Mouse (Mus musculus) urinary bladder, postnatal 36 days (tissue): Measurements from ENCODE around the gene Coa5.

Experiments
- DNase-seq, 2 experiments: peaks; one replicate each; pipeline ENCODE4 v3.0.0; 2022; ENCODE audit warnings: low spot score in 2 of 2, mixed read lengths in 1 of 2

The Coa5 gene

GRCm38 (mm10) chr1:37429366-37430296 is at the start of gene Coa5, which contains the start of gene Unc50:
TSS of gene Coa5 (minus strand) at chr1:37430103.
TSS of gene Unc50 (plus strand) at chr1:37430139.
- peak; percentile 93 to 94 for DNase-seq

DNA sequence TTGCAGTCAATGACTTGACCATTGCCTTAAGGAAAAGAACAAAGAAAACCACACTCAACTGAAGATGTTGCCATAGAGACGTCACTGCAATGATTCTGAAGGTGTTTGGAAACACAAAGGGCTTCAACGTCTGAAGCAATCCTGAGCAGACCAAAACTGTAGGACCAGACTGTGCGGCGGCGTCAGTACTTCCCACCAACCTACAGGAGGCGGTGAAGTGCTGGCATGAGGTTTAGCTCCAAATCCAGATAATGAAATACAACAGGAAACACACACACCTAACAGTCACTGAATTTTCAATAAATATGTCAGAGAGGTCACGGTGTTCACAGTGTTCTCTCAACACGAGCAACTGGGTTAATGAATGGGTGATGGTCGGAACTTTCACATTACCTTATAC is 49.2 kb upstream of the Coa5 start:
- DNase-seq, result no peak

GRCm38 (mm10) chr1:37478416-37478815 is 48.5 kb upstream of the Coa5 start:
- DNase-seq, result no peak

DNA sequence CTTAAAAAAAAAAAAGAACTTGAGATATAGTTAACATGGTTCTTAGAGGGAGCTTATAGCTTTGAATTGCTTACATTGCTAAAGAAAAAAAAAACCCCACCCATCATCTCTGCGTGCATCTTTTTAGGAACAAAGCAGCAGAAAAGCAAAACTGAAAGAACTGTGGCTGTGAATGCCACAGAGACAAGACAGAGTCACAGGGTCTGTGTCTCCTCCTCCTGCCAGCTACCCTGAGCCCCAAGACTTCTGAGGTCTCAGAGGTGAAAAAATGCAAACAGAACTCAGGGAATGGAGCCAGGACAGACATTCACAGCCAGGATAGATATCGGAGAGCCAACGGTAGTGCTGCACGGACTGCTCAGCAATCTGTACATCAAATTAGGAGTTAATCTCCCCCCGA is 48.0 kb upstream of the Coa5 start:
- DNase-seq, result no peak

- DNase-seq, result no peak
Observed at GRCm38 (mm10) chr1:37477250-37477649, 47.3 kb upstream of the Coa5 start.

DNA sequence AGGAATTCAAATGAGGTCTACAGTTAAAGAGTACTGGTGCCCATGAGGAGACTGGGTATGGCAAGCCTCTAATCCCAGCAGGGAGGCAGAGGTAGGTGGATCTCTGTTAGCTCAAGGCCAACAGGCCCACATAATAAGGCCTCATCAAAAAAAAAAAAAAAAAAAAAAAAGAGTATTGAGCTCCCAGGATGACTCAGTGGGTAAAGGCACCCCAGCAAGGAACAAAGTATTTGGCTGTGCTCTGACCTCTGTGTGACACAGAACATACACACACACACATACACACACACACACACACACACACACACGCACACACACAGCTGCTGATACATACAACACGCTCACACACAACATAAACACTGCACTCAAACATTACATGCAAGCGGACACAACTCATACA is 45.4 kb upstream of the Coa5 start:
- no peak for DNase-seq

DNA sequence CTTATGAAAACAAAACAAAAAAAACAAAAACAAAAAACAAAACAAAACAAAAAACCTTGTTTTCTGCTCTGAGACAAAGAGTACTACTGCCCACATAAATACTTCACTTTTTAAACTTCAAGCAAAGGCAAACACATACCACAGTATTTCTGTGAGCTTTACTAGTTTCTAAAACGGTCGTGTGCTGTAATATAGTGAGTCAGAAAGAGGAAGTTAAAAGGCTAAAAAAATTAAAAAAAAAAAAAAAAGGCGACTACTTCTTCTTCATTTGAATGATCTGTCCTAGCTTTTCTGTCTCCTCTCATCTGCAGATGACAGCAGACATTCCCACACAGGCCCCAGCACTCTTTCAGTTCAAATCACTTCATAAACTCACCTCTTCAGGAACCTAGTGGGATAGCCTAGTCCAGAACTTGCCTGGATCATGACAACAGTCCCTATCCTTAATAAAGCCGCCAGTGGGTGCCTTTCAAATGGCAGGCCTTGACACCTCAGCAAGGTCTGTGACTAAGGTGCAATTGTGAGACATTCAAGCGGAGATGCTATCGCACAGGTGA is 44.8 kb upstream of the Coa5 start:
- DNase-seq, result no peak

DNA sequence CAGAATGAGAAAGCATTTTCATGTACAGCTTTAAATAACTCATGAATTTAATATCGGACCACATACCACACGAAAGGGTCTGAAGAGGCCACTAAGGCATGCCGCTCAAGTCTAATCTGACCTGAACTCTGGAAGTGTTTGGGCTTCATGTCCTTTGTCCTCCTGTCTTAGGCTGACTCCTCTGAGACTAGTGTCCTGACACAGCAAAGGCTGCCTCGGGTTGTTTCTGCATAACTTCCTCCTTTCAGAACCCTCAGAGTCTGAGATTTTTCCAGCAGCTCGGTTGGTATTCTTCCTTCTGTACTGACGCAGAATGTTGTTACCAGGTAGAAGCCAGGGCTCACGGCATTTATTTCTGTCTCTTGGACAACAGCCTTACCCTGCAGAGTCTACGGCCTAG is 44.1 kb upstream of the Coa5 start:
- DNase-seq, result no peak

DNA sequence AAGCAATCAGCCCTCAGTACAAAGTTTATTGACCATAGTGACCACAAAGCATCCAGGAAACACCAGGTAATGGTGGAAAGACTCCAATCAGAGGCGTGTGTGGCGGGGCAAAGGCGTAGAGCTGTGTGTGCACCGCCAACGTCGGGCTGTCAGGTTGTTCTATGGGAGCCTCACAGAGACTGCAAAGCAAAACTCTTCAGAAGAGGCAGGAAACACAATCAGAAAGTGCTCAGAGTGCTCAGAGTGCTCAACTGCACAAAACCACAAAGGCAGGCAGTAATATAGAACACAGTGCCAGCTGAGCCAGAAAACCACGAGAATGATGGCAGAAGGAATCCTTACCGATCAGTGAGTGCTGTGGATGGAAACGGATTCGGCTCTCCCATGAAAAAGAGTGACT is 43.3 kb upstream of the Coa5 start:
- DNase-seq, result no peak

GRCm38 (mm10) chr1:37471179-37472148 is 41.6 kb upstream of the Coa5 start:
- DNase-seq, result no peak

- no peak for DNase-seq
Observed at GRCm38 (mm10) chr1:37469007-37469406, 39.1 kb upstream of the Coa5 start.

DNA sequence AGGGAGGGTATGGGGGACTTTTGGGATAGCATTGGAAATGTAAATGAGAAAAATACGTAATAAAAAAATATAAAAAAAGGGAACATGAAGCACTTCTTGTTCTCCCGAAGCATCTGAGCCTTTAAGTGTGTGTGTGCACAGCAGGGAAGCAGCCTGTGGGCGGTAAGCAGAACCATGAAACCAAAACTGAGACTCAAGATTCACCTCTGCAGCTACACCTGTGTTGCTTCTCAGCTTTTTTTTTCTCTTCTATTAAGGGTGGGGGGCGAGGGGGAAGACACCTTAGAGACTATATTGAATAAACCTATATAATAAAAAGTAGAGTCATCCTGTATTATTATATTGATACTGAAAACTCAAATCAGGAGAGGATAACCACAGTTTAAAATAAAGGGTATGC is 37.9 kb upstream of the Coa5 start:
- DNase-seq, result no peak

- DNase-seq, result no peak
Observed at GRCm38 (mm10) chr1:37466322-37466995, 36.6 kb upstream of the Coa5 start.

DNA sequence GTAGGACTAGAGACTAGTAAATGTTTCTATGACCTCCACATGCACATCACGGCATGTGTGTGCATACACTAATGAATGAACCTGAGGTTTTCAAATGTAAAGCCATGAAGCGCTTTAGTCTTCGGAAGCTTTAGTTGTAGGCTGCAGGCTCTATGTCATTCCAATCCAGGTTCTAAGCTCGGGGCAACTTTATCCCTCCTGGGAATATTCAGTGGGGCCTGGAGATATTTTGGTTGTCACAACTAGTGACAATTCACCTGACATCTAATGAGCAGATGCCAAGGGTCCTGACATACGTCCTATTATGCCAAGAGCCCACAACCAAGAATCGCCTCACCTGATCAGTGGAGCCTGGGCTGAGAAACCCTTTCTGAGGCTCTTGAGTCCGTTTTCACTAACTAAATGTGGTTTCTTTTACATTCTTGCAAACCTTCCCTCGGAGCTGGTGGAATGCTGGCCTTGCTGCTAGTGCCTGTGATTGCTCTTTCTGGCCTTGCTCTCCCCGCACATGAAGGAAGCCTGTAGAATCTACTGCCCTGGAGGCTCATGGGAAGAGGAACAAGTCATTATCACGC is 35.1 kb upstream of the Coa5 start:
- no peak for DNase-seq

GRCm38 (mm10) chr1:37457546-37457945 is 27.6 kb upstream of the Coa5 start:
- DNase-seq, result no peak

DNA sequence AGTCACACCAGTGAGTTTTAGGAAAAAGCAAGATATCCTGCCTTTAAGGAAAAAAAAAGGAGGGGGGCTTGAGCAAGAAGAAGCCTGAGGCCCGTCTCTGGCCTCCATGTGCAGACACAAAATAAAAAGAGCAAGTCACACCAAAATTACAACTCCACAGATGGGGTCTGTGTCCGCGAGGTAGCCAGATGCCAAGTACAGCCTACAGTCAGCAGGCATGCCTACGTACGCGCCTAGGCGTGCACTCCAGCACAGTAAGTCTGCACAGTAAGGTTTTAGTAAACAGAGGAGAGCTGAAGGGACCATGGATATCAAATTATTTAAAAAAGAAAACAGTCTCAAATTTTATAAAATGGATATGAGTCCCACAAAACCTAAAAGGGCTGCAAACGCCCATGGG is 21.4 kb upstream of the Coa5 start:
- no peak for DNase-seq

DNA sequence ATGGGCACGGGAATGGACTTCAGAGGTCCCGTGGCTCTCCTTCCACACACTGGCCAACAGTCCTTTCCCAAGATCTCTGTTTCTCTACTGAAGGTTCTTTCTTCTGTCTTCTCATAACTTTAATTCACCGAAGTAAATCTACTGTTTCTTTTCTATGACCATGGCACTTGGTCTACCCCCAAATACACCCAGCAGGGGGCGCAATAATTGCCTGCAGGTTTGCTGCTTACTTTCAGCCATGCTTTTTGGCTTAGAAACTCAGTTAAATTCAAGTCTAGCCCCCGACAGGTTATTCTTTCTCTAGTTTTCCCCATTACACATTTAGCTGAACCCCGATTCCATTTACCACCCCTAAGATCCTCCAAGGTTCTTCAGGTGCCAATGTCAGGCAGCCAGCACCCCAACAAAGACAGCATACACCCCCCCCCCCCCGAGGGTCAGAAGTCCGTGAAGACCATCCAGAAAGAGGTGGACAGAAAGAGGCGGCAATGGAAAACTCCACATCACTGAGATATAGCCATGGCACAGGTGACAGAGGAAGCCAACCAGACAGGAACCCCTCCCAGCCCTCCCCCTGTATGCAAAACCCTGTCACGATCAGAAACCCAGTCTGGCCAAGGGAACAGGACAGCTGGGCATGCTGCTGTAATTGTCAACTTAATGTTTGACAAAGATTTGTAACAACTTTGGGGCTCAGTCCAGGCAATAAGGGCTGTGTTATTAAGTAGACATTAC is 18.6 kb upstream of the Coa5 start:
- peak; percentile 24 to 34 for DNase-seq

- no peak for DNase-seq
Observed at GRCm38 (mm10) chr1:37442848-37443835, 13.2 kb upstream of the Coa5 start.

DNA sequence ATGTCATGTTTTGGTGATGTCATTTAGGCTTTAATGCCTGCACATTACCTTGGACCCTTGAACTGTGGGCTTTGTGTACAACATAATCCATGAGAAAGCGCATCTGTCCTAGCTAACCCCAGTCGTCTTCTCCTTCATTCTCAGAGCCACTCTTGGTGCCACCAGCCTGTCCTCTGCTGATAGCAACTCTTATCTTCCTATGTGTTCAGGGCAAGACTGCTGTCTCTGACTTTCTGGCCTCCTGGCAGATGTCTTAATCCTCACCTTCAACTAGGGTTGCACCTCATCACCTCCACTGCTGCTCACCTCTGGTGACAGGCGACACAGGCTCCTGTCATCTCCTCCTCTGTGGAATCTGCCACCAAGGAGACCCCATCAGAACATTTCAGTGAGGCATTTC is 6.5 kb upstream of the Coa5 start:
- DNase-seq, result no peak
